Mouse (Mus musculus) lung, postnatal 0 days (tissue): ENCODE measurements at regions not wholly inside any gene's neighbourhood (a gene's known extent, or its start where the extent isn't known, plus 50 kb on each side); places are given as distances from the start of the nearest gene placed in this dataset.

Experiments
- ATAC-seq: fragments of 200-750 bp; cut with Nextera tagmentation; 2 replicates; pipeline ENCODE4 v1.8.0; 2017; ENCODE audit warnings: moderate library complexity
- DNase-seq: peaks from one replicate; pipeline ENCODE4 v3.0.0-alpha.2; 2016; ENCODE audit warnings: low spot score
- H3K27ac ChIP-seq: fragments of 300-500 bp; sonication (generic); 2 replicates; pipeline ENCODE4 v1.5.1; 2014; ENCODE audit warnings: antibody characterized with exemption, mild to moderate bottlenecking, low read length, mixed read lengths
- H3K27me3 ChIP-seq: fragments of 300-500 bp; sonication (generic); replicated peaks from 2 replicates; pipeline ENCODE4 v1.6.1; 2014; ENCODE audit warnings: low read length, mixed read lengths; ENCODE audit not compliant: insufficient read depth
- H3K36me3 ChIP-seq: fragments of 300-500 bp; sonication (generic); 2 replicates; pipeline ENCODE4 v1.6.1; 2014; ENCODE audit warnings: low read length, mixed read lengths; ENCODE audit not compliant: insufficient read depth
- H3K4me1 ChIP-seq: fragments of 300-500 bp; sonication (generic); 2 replicates; pipeline ENCODE4 v1.6.1; 2014; ENCODE audit warnings: antibody characterized with exemption, low read depth, low read length, mixed read lengths; ENCODE audit not compliant: insufficient read depth
- H3K4me2 ChIP-seq: fragments of 300-500 bp; sonication (generic); replicated peaks from 2 replicates; pipeline ENCODE4 v1.6.1; 2014; ENCODE audit warnings: low read depth, mild to moderate bottlenecking, low read length, moderate library complexity, mixed read lengths
- H3K4me3 ChIP-seq: fragments of 300-500 bp; sonication (generic); 2 replicates; pipeline ENCODE4 v1.5.1; 2014; ENCODE audit warnings: low read depth, low read length
- H3K9ac ChIP-seq: fragments of 300-500 bp; sonication (generic); replicated peaks from 2 replicates; pipeline ENCODE4 v1.6.1; 2014; ENCODE audit warnings: low read depth, mild to moderate bottlenecking
- H3K9me3 ChIP-seq: fragments of 300-500 bp; sonication (generic); 2 replicates; pipeline ENCODE4 v1.6.1; 2016; ENCODE audit warnings: low read length, mixed read lengths
- CTCF ChIP-seq: IDR thresholded peaks from 2 replicates; pipeline ENCODE4 v1.5.1; 2016; ENCODE audit warnings: antibody characterized with exemption, mild to moderate bottlenecking
- EP300 ChIP-seq: IDR thresholded peaks from 2 replicates; pipeline ENCODE4 v1.6.1; 2016; ENCODE audit warnings: antibody characterized with exemption, mild to moderate bottlenecking, control low read depth
- WGBS: fragments of 180-500 bp; shearing (Covaris S2); extraction: QIAGEN DNeasy Blood & Tissue Kit; methylation state at CpG from one replicate; pipeline ENCODE4 v1.1.7; 2014; 5-methylcytosine and 5-hydroxymethylcytosine counted together

- ATAC-seq (no peak), DNase-seq (no peak)
- H3K36me3 ChIP-seq = no peaks in the 10 kb centered on the region
- H3K9ac ChIP-seq = no peak overlapping the region
- no peak overlapping the region for H3K27ac ChIP-seq
- H3K4me3 ChIP-seq = no peak overlapping the region
- H3K27me3 ChIP-seq = no peaks in the 10 kb centered on the region
- no peak for TF ChIP-seq CTCF
- TF ChIP-seq EP300 = no peak
- no peaks in the 10 kb centered on the region for H3K9me3 ChIP-seq
- 90% methylated on average over 10 of the region's 10 CpGs for WGBS
- H3K4me1 ChIP-seq = no peaks in the 10 kb centered on the region
- H3K4me2 ChIP-seq = no peak overlapping the region
These were observed 262.2 kb upstream of the Sulf2 start for GRCm38 (mm10) chr2:166417628-166418027.

- H3K9ac ChIP-seq = no peak overlapping the region
- H3K27ac ChIP-seq = no peak overlapping the region
- no peak for TF ChIP-seq CTCF
- no peak for TF ChIP-seq EP300
- no peaks in the 10 kb centered on the region for H3K27me3 ChIP-seq
- 48% methylated on average over 16 of the region's 16 CpGs for WGBS
- ATAC-seq (peak; percentile 63), DNase-seq (peak; percentile 60)
- H3K36me3 ChIP-seq = no peaks in the 10 kb centered on the region
- no peak overlapping the region for H3K4me2 ChIP-seq
- no peaks in the 10 kb centered on the region for H3K4me1 ChIP-seq
- no peaks in the 10 kb centered on the region for H3K9me3 ChIP-seq
- H3K4me3 ChIP-seq = no peak overlapping the region
These were observed 260.1 kb upstream of the Sulf2 start for GRCm38 (mm10) chr2:166415481-166415965.

GRCm38 (mm10) chr2:166414856-166415255 lies 259.4 kb upstream of the Sulf2 start:
- no peak for ATAC-seq
- Histone ChIP-seq H3K4me3 (no peak overlapping the region), H3K27me3 (no peaks in the 10 kb centered on the region), H3K36me3 (no peaks in the 10 kb centered on the region), H3K9me3 (no peaks in the 10 kb centered on the region), H3K4me2 (no peak overlapping the region), H3K9ac (no peak overlapping the region), H3K27ac (no peak overlapping the region), H3K4me1 (no peaks in the 10 kb centered on the region)
- DNase-seq = no peak
- TF ChIP-seq CTCF = no peak
- no peak for TF ChIP-seq EP300
- WGBS = 79% methylated on average over 8 of the region's 8 CpGs

- Histone ChIP-seq H3K4me3 (no peak overlapping the region), H3K36me3 (no peaks in the 10 kb centered on the region), H3K9ac (no peak overlapping the region), H3K27me3 (no peaks in the 10 kb centered on the region), H3K4me1 (no peaks in the 10 kb centered on the region), H3K9me3 (no peaks in the 10 kb centered on the region), H3K4me2 (no peak overlapping the region), H3K27ac (no peak overlapping the region)
- DNase-seq (peak; percentile 46), ATAC-seq (no peak)
- WGBS = 19% methylated on average over 17 of the region's 17 CpGs
- TF ChIP-seq EP300 (no peak), CTCF (no peak)
These were observed 256.8 kb upstream of the Sulf2 start for GRCm38 (mm10) chr2:166412031-166412858.

GRCm38 (mm10) chr2:166409391-166409790 lies 253.9 kb upstream of the Sulf2 start:
- DNase-seq (no peak), ATAC-seq (no peak)
- Histone ChIP-seq H3K27me3 (no peaks in the 10 kb centered on the region), H3K36me3 (no peaks in the 10 kb centered on the region), H3K4me1 (no peaks in the 10 kb centered on the region), H3K4me3 (no peak overlapping the region), H3K27ac (no peak overlapping the region), H3K9me3 (no peaks in the 10 kb centered on the region), H3K9ac (no peak overlapping the region), H3K4me2 (no peak overlapping the region)
- 85% methylated on average over 5 of the region's 5 CpGs for WGBS
- TF ChIP-seq EP300 (no peak), CTCF (no peak)

GRCm38 (mm10) chr2:166408806-166409205 lies 253.3 kb upstream of the Sulf2 start:
- H3K4me3 ChIP-seq = no peak overlapping the region
- no peak for ATAC-seq
- no peaks in the 10 kb centered on the region for H3K4me1 ChIP-seq

More at GRCm38 (mm10) chr2:166408806-166409205, 253.3 kb upstream of the Sulf2 start:
- Histone ChIP-seq H3K27me3 (no peaks in the 10 kb centered on the region), H3K36me3 (no peaks in the 10 kb centered on the region), H3K9ac (no peak overlapping the region), H3K4me2 (no peak overlapping the region), H3K9me3 (no peaks in the 10 kb centered on the region), H3K27ac (no peak overlapping the region)
- no peak for DNase-seq
- TF ChIP-seq EP300 (no peak), CTCF (no peak)
- 86% methylated on average over 4 of the region's 4 CpGs for WGBS
